Mouse (Mus musculus) Patski (cell line): ENCODE data around the gene Kcnrg. TPM values are rescaled to one million over a fixed set of nuclear protein-coding genes. Genes with fewer than 3 reads are reported as not detected.
A peak's percentile ranks its signal among the peaks of the same experiment; 100 is the strongest.

ENCODE experiments used
- ATAC-seq: fragments of 100-300 bp; one replicate; pipeline ENCODE4 v1.8.0; 2021
- CTCF ChIA-PET: fragments of 350-600 bp; sonication (Branson Sonifier 250); formaldehyde crosslinking; loops from one replicate; lab custom pipeline; 2022; ENCODE audit warnings: inconsistent platforms; lab: Charles Lee
- POLR2A ChIA-PET: fragments of 350-600 bp; sonication (Branson Sonifier 250); formaldehyde crosslinking; loops from one replicate; lab custom pipeline; 2022; ENCODE audit warnings: antibody characterized with exemption, inconsistent platforms; lab: Charles Lee
- DNase-seq: peaks from one replicate; pipeline ENCODE4 v3.0.0-alpha.2; 2011; ENCODE audit warnings: low read depth, low spot score
- H3K27me3 ChIP-seq: fragments of 371-371 bp; one replicate; pipeline ENCODE4 v1.5.1; 2021
- CTCF ChIP-seq: fragments of 100-300 bp; IDR thresholded peaks from one replicate; pipeline ENCODE4 v1.5.1; 2021
- in situ Hi-C: fragments of 300-500 bp; cut with MboI; formaldehyde crosslinking; loops from 3 replicates; pipeline ENCODE4 v1.11.1; 2018; ENCODE audit warnings: low pct_unique_long_range_greater_than_20kb, mixed read lengths
- polyA plus RNA-seq: library from polyadenylated mRNA; unstranded; gene quantifications from one replicate; pipeline ENCODE4 v1.2.3, GENCODE M21; 2021

Kcnrg gene
- polyA plus RNA-seq, 1 experiment from 2014 or later, result 0.37 TPM

DNA sequence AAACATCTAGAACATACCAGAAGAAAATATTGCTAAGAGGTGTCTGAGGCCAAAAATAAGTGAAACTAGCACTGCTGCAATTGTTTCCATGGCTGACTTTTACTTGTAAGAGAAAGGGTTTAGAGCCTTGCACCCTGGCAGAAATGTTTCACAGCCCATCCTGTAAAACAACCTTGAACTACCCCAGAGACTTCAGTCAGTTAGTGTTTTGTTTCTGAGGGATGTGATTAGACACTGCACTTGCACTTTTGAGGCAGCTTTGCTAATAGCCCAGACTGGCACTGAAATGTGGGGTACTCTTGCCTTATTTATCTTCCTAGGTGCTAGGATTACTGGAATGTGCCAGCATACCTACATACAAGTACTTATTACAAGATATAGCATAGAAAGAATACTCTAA, 28.7 kb downstream of the Kcnrg start:
- CTCF ChIA-PET, result interaction anchor here (1.2 to 2.3 kb wide), 2 partner anchors 12 to 15 kb away, joined by 3 to 10 read pairs; no protein-coding TSS in a partner anchor
- H3K27me3 ChIP-seq, result no peaks in the 10 kb centered on the region
- in situ Hi-C loops, result no loop called here
- POLR2A ChIA-PET, result interaction anchor here (2.8 kb wide), 1 partner anchor 11 kb away, joined by 11 read pairs; no protein-coding TSS in a partner anchor
- ATAC-seq (no peak), DNase-seq (no peak)
- no peak for TF ChIP-seq CTCF

DNA sequence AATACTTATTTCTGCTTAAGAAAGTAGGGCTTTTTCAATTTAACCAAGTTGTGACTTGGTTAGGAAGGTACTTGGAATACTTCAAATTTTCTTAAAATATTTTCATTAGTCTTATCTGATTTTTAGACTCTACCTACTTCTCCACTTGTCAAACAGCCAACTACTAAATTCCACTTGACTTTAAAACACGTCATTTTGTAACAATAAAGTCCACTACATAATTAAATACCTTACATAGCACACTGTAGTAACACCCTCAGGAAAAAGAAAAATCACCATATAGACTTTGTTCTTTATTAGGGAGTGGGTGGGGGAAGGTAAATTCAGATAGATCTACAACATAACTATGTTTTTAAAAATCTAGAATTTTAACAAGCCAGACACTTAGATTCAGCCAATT, 35.4 kb downstream of the Kcnrg start:
- H3K27me3 ChIP-seq, result no peaks in the 10 kb centered on the region
- in situ Hi-C loops, result loop anchor here (10.0 kb wide), 1 partner anchor 402 kb away; no protein-coding TSS in a partner anchor
- ChIA-PET POLR2A (no interaction called here), CTCF (no interaction called here)
- ATAC-seq (no peak), DNase-seq (no peak)
- no peak for TF ChIP-seq CTCF

DNA sequence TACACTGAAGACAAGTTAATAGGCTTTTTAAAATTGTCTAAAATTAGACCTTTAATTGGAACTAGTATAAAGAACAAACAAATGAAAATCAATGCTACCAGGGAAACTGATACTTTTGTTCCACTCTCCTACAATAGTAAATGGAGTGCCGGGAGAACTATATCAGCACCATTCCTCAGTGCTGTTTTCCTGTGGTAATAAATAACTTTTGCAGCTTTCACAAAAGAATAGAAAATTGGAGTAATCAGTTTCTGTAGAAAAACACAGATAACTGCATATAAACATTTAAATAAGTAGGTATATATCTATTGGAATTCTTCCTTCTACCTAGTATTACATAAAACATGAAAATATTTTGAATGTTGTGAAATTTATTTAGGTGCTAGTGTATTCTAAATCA, 38.3 kb downstream of the Kcnrg start:
- no peak for ATAC-seq
- CTCF ChIA-PET, result no interaction called here

DNA sequence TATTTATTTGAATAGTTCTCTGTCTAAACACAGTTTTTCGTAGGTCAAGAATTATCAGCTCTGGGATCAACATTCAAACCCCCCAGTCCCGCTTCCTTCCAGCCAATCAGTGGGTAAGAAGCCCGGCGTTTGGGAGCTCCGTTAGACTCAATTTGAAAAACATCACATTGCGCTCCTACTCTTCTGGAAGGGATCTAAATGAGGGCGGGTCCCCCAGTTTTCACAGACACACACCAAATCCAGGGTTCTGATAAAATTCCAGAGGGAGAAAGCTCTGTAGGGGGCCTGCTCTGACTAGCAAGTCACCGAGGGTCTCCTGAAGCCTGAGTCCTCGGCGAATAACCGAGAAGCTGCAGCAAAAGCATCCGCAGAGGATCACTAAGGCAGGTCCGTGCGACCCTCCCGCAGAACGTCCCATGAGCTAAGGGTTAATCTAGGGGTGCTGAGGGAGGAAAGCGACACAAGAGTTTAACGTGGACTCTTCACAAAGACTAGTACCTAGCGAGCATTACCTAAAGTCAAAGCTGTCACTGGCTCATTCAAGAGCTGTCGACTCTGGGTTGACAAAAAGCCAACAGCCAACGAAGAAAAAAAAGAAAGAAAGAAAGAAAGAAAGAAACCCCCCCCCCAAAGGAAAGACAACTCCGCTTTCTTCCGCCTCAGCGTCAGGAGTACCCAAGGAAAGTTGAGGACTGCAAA, 40.1 kb downstream of the Kcnrg start:
- in situ Hi-C loops, result loop anchor here (10.0 kb wide), 1 partner anchor 397 kb away; no protein-coding TSS in a partner anchor
- POLR2A ChIA-PET, result interaction anchor here (0.6 to 1.9 kb wide), 9 partner anchors 11 to 328 kb away, joined by 3 to 14 read pairs (median 3); no protein-coding TSS in a partner anchor
- no peaks in the 10 kb centered on the region for H3K27me3 ChIP-seq
- DNase-seq (no peak), ATAC-seq (no peak)
- no peak for TF ChIP-seq CTCF
- CTCF ChIA-PET, result interaction anchor here (1.2 to 1.9 kb wide), 2 partner anchors 10 to 597 kb away, joined by 3 to 10 read pairs; no protein-coding TSS in a partner anchor

More for the DNA sequence above, 38.3 kb downstream of the Kcnrg start:
- in situ Hi-C loops, result loop anchor here (10.0 kb wide), 1 partner anchor 399 kb away; no protein-coding TSS in a partner anchor
- DNase-seq, result no peak
- no peaks in the 10 kb centered on the region for H3K27me3 ChIP-seq
- POLR2A ChIA-PET, result no interaction called here
- no peak for TF ChIP-seq CTCF

DNA sequence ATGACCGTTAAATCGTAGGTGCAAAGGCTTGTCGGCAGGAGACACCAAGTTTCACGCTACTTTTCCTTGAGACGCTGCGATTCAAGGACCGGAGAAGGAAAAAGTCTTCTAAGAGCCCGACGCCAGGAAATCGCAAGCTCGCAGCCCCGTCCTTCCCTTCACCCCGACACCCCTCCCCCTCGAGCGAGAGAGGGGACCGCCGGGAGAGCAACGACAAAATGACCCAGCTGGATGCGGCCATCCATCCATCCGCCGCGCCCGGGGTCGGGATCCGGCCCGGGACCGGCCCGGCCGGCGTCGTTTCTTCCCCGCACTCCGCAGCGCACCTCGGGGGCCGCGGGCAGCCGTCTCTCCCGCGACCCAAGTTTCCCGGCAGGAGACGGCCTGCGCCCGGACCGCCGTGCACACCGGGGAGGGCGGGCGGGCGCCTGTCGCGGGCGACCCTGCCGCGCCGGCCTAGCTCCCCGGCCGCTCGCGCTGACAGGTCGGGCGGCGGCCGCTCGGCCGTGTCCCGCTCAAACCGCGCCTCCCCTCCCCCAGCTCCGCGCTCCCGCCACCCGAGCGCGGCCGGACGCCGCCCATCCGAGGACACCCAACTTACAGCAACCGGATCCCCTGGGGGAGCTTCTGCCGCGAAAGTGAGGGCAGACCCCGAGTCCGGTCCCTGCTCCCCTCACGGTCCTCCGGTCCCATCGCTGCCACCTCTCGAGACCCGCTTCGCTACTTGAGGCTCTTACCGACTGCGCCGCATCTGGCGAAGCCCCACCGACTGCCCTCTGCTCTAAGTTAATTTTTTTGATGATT, 40.8 kb downstream of the Kcnrg start:
- in situ Hi-C loops, result loop anchor here (10.0 kb wide), 1 partner anchor 397 kb away; no protein-coding TSS in a partner anchor
- TF ChIP-seq CTCF, result no peak
- ChIA-PET POLR2A (interaction anchor here (0.6 to 1.9 kb wide), 11 partner anchors 8 to 327 kb away, joined by 3 to 14 read pairs (median 5); no protein-coding TSS in a partner anchor), CTCF (interaction anchor here (1.2 to 1.9 kb wide), 2 partner anchors 11 to 597 kb away, joined by 3 to 10 read pairs; no protein-coding TSS in a partner anchor)
- ATAC-seq (peak; percentile 51), DNase-seq (no peak)
- no peaks in the 10 kb centered on the region for H3K27me3 ChIP-seq

DNA sequence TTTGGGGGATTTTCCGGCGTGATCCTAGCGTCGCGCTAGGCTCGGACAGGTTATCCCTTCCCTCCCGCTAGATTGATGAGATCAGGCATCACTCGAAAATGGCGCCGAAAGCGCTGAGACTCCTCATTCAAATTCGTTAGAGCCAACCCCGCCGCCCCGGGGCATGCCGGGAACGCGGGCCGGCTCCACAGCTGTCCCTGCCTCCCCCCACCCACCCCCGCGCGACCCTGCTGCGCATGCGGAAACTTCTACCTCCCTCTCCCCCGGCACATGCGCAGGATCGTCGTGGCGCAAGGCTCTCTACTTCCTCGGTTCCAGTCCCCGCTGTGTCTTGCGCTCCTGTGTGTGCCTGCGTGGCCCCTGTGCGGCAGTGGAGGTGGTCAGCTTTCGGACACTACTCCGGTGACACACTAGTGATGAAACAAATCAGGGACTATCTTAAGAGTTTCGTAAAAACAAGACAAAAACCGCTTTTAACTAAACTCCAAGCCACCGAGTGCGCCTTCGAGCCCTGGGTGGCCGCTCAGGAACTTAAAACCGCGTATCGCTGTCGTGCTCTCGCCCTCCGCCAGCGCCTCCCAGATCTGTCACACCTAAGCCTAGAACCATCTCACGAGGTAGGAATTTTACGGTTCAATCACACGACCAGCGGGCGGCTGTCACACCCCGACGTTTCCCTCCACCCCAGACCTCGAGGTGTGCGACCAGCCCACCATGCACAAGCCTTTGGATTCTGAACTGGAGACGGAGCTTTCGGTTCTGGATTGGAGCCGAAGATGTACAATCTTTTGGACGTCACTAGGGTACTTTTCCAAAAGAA, 41.6 kb downstream of the Kcnrg start:
- CTCF ChIA-PET, result interaction anchor here (1.0 to 2.0 kb wide), 4 partner anchors 12 to 389 kb away, joined by 3 to 10 read pairs (median 4); no protein-coding TSS in a partner anchor
- no peak for TF ChIP-seq CTCF
- in situ Hi-C loops, result loop anchor here (10.0 kb wide), 1 partner anchor 396 kb away; no protein-coding TSS in a partner anchor
- H3K27me3 ChIP-seq, result no peaks in the 10 kb centered on the region
- ATAC-seq, result peak; percentile 83
- POLR2A ChIA-PET, result interaction anchor here (0.7 to 1.9 kb wide), 5 partner anchors 9 to 583 kb away, joined by 3 to 14 read pairs (median 5); no protein-coding TSS in a partner anchor
- peak; percentile 79 for DNase-seq

DNA sequence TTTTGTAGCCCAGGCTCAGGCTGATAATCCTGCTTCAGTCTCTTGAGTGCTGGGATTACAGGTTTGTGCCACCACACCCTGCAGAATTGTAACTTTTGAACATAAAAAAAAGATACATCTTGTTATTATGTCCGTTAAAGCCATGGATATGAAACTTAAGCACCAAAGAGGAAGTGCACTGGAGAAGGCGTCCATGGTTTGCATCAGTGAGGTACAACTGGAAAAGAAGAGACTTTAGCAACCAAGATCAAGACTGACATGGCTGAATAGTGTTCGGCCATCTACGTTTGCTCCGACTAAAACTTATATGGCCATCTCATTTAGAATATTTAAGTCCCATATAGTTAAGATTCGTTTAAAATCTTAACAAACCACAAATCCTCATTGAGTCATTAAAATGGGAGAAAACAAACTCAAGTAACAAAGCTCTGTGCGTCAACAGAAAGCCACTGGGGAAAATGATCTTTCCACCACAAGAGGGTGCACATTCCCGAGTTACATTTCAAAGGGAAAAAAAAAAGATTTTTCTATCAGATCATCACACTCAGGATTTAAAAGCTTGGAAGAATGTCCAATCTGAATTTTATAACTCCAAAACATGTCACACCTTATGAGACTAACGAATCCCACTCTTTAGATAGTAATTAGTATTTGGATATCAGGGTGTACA, 43.2 kb downstream of the Kcnrg start:
- DNase-seq, result no peak
- ATAC-seq, result no peak

DNA sequence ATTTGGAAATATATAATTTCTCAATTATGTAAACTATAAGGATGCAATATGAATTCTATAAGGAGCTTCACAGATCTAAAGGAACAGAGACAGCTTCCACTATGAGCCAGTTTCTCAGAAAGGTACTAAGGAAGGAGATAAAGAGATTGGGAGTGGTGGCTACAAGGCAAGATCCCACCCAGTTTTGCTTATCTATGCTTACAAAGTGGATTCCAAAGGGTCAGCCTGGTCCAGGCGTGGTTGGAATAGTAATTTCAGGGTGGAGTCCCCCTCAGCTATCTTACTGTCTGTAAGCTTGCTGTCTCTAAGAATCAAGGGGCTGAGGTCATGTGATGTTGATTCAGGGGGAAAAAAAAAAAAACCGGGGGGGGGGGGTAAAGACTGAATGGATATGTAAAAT, 49.2 kb downstream of the Kcnrg start:
- TF ChIP-seq CTCF, result no peak
- in situ Hi-C loops, result no loop called here
- ChIA-PET CTCF (no interaction called here), POLR2A (no interaction called here)
- ATAC-seq (no peak), DNase-seq (no peak)
- no peaks in the 10 kb centered on the region for H3K27me3 ChIP-seq

More for the DNA sequence above, 43.2 kb downstream of the Kcnrg start:
- no peak for TF ChIP-seq CTCF
- ChIA-PET CTCF (interaction anchor here (0.6 to 2.0 kb wide), 11 partner anchors 14 to 602 kb away, joined by 3 to 8 read pairs (median 3); no protein-coding TSS in a partner anchor), POLR2A (interaction anchor here (0.6 kb wide), 1 partner anchor 53 kb away, joined by 3 read pairs; no protein-coding TSS in a partner anchor)
- no peaks in the 10 kb centered on the region for H3K27me3 ChIP-seq
- in situ Hi-C loops, result loop anchor here (5.0 kb wide), 2 partner anchors 602 to 807 kb away; partner anchors contain the start of gene Gucy1b2

DNA sequence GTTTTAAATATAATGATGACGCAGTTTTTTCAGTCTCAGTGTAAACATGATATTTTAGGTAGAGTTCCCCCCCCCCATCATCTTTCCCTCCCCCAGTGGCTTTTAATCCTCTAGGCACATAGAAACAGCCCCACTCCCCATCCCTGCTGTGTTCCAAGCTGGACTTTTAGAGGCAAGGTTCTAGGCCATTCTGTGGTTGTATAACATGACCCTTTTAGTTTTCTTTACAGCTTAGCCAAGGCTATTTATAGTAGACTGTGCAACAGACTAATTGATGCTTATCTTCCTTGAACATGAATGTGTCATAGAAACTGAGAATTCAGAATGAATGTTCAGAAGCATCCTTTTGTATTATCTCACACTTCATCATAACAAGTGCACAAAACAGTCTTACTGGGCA, 54.2 kb downstream of the Kcnrg start:
- ChIA-PET CTCF (interaction anchor here (1.1 kb wide), 1 partner anchor 12 kb away, joined by 3 read pairs; no protein-coding TSS in a partner anchor), POLR2A (no interaction called here)
- in situ Hi-C loops, result no loop called here
- DNase-seq (no peak), ATAC-seq (no peak)
- H3K27me3 ChIP-seq, result no peaks in the 10 kb centered on the region
- TF ChIP-seq CTCF, result no peak
